Mouse (Mus musculus) heart, adult 2 months (tissue): ENCODE results near the gene Fbxo34.

Experiments
- CTCF ChIP-seq: fragments of 200-600 bp; IDR thresholded peaks from 2 replicates; pipeline ENCODE4 v1.8.1; 2022; ENCODE audit warnings: antibody characterized with exemption, mild to moderate bottlenecking, moderate library complexity
- POLR2A ChIP-seq: fragments of 200-500 bp; IDR thresholded peaks from 2 replicates; pipeline ENCODE4 v1.6.1; 2011; ENCODE audit warnings: mild to moderate bottlenecking, low read depth, low read length, control low read depth; ENCODE audit not compliant: insufficient read depth

DNA sequence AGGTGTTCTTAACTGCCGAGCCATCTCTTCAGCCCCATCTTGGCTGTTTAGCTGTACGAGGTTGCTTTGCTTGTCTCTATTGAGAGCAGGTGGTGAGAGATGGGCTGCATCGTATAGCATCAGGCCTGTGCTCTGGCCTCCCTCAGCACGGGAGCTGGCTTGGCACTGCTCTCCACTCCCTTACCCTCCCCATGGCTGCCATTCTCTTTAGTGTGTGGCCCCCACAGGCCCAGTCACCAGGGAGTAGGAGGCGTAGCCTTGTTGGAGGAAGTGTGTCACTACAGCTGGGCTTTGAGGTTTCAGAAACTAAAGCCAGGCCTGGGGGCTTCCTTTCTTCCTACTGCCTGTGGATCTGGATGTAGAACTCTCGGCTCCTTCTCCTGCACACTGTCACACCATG is 32.0 kb downstream of the Fbxo34 start:
- TF ChIP-seq CTCF (no peak), POLR2A (no peak)
